Mouse (Mus musculus): ENCODE measurements around the gene Tmem37. TPM values are rescaled to one million over a fixed set of nuclear protein-coding genes. Genes with fewer than 3 reads are reported as not detected.
A peak's percentile ranks its signal among the peaks of the same experiment; 100 is the strongest.

Gene Tmem37
- polyA plus RNA-seq, 1 experiment from 2014 or later, result 8.9 TPM

GRCm38 (mm10) chr1:120025050-120025439 is 48.8 kb downstream of the Tmem37 start:
- Histone ChIP-seq H3K27me3 (no peaks in the 10 kb centered on the region), H3K4me1 (no peaks in the 10 kb centered on the region), H3K9me3 (no peaks in the 10 kb centered on the region), H3K9ac (replicated peaks) (no peak overlapping the region), H3K27ac (replicated peaks) (no peak overlapping the region), H3K36me3 (no peaks in the 10 kb centered on the region), H3K4me3 (no peak overlapping the region), H3K4me2 (replicated peaks) (no peak overlapping the region)
- 31% methylated on average over 2 of the region's 2 CpGs for WGBS
- ATAC-seq (ENCODE audit: low FRiP score, low read depth), result no peak

- ATAC-seq (ENCODE audit: low FRiP score, low read depth), result no peak
- H3K4me2 ChIP-seq (replicated peaks), result no peak overlapping the region
- WGBS, result 70% methylated on average over 10 of the region's 10 CpGs
Measured at GRCm38 (mm10) chr1:120024331-120025049, 49.4 kb downstream of the Tmem37 start.

GRCm38 (mm10) chr1:120021951-120022350 is 51.9 kb downstream of the Tmem37 start:
- Histone ChIP-seq H3K36me3 (no peaks in the 10 kb centered on the region), H3K27me3 (no peaks in the 10 kb centered on the region), H3K4me2 (replicated peaks) (no peak overlapping the region), H3K4me3 (no peak overlapping the region), H3K9me3 (no peaks in the 10 kb centered on the region), H3K4me1 (peaks cover 7% of the 10 kb centered on the region; the same call in 1 of the 2 replicates), H3K27ac (replicated peaks) (no peak overlapping the region), H3K9ac (replicated peaks) (no peak overlapping the region)
- ATAC-seq (ENCODE audit: low FRiP score, low read depth), result no peak
- WGBS, result 94% methylated on average over 17 of the region's 17 CpGs

More at GRCm38 (mm10) chr1:120024331-120025049, 49.4 kb downstream of the Tmem37 start:
- Histone ChIP-seq H3K4me3 (no peak overlapping the region), H3K9me3 (no peaks in the 10 kb centered on the region), H3K4me1 (no peaks in the 10 kb centered on the region), H3K9ac (replicated peaks) (no peak overlapping the region), H3K27ac (replicated peaks) (no peak overlapping the region), H3K27me3 (no peaks in the 10 kb centered on the region), H3K36me3 (no peaks in the 10 kb centered on the region)

GRCm38 (mm10) chr1:120020322-120020897 is 53.5 kb downstream of the Tmem37 start:
- 78% methylated on average over 7 of the region's 7 CpGs for WGBS
- Histone ChIP-seq H3K4me1 (peaks cover 7% of the 10 kb centered on the region; the same call in 1 of the 2 replicates), H3K9ac (replicated peaks) (no peak overlapping the region), H3K4me3 (no peak overlapping the region), H3K9me3 (no peaks in the 10 kb centered on the region), H3K36me3 (no peaks in the 10 kb centered on the region), H3K27ac (replicated peaks) (no peak overlapping the region), H3K27me3 (peaks cover 7% of the 10 kb centered on the region), H3K4me2 (replicated peaks) (no peak overlapping the region)
- no peak for ATAC-seq (ENCODE audit: low FRiP score, low read depth)

GRCm38 (mm10) chr1:120019428-120019827 is 54.4 kb downstream of the Tmem37 start:
- Histone ChIP-seq H3K9me3 (no peaks in the 10 kb centered on the region), H3K4me2 (replicated peaks) (no peak overlapping the region), H3K4me3 (no peak overlapping the region), H3K9ac (replicated peaks) (no peak overlapping the region), H3K4me1 (peaks cover 7% of the 10 kb centered on the region; the same call in 1 of the 2 replicates), H3K27me3 (peaks cover 7% of the 10 kb centered on the region), H3K27ac (replicated peaks) (no peak overlapping the region), H3K36me3 (no peaks in the 10 kb centered on the region)
- WGBS, result 93% methylated on average over 12 of the region's 12 CpGs
- ATAC-seq (ENCODE audit: low FRiP score, low read depth), result no peak

- H3K9me3 ChIP-seq, result no peaks in the 10 kb centered on the region
- no peaks in the 10 kb centered on the region for H3K36me3 ChIP-seq
- no peak overlapping the region for H3K27ac ChIP-seq (replicated peaks)
- ATAC-seq (ENCODE audit: low FRiP score, low read depth), result 0 out of 2 replicates have a peak, but pooled peaks have one; percentile 4
- WGBS, result 40% methylated on average over 3 of the region's 3 CpGs
- H3K4me3 ChIP-seq, result no peak overlapping the region
- H3K9ac ChIP-seq (replicated peaks), result no peak overlapping the region
- peaks cover 7% of the 10 kb centered on the region for H3K27me3 ChIP-seq
- H3K4me2 ChIP-seq (replicated peaks), result no peak overlapping the region
- peaks cover 7% of the 10 kb centered on the region; the same call in 1 of the 2 replicates for H3K4me1 ChIP-seq
Measured at GRCm38 (mm10) chr1:120018900-120019299, 55.0 kb downstream of the Tmem37 start.

Other genes starting within 250 kb of the Tmem37 start
- gene Ptpn4, start 236.5 kb downstream of the Tmem37 start, polyA plus RNA-seq (2016; fragmentation: Nextera tagmentation; extraction: Ambion mirVana), result 15.5 and 18.7 TPM in 2 replicates
- 9.3 and 11.3 TPM in 2 replicates for gene Tmem177, start 160.9 kb downstream of the Tmem37 start, polyA plus RNA-seq (2016; fragmentation: Nextera tagmentation; extraction: Ambion mirVana)
- gene Cfap221, start 76.8 kb downstream of the Tmem37 start, polyA plus RNA-seq (2016; fragmentation: Nextera tagmentation; extraction: Ambion mirVana), result 0.10 and 0.18 TPM in 2 replicates
- gene Sctr, start 67.2 kb downstream of the Tmem37 start, polyA plus RNA-seq (2016; fragmentation: Nextera tagmentation; extraction: Ambion mirVana), result 0.73 and 0.87 TPM in 2 replicates
- 590 and 616 TPM in 2 replicates for gene Dbi, start 47.0 kb upstream of the Tmem37 start, polyA plus RNA-seq (2016; fragmentation: Nextera tagmentation; extraction: Ambion mirVana)
- 24.5 and 25.3 TPM in 2 replicates for gene 3110009E18Rik, start 47.1 kb upstream of the Tmem37 start, polyA plus RNA-seq (2016; fragmentation: Nextera tagmentation; extraction: Ambion mirVana)
- 2.6 and 4.0 TPM in 2 replicates for gene Steap3, start 198.6 kb upstream of the Tmem37 start, polyA plus RNA-seq (2016; fragmentation: Nextera tagmentation; extraction: Ambion mirVana)